Mouse (Mus musculus) cerebellum, adult 18-20 months (tissue): ENCODE measurements around the gene Chst11.

Experiments
- DNase-seq, 2 experiments: peaks; one replicate each; pipeline ENCODE4 v3.0.0; 2021

The Chst11 gene

GRCm38 (mm10) chr10:83233967-83234366 lies 248.7 kb downstream of the Chst11 start:
- no peak for DNase-seq

GRCm38 (mm10) chr10:83234391-83234790 lies 249.1 kb downstream of the Chst11 start:
- DNase-seq, result peak in 1 of 2 experiments; percentile 18

GRCm38 (mm10) chr10:83242106-83242686 lies 256.9 kb downstream of the Chst11 start:
- DNase-seq, result no peak

GRCm38 (mm10) chr10:83244131-83244530 lies 258.8 kb downstream of the Chst11 start:
- DNase-seq, result no peak
